Comparison of ENCODE assay signal across 9 mouse cellular contexts in the genomic region with DNA sequence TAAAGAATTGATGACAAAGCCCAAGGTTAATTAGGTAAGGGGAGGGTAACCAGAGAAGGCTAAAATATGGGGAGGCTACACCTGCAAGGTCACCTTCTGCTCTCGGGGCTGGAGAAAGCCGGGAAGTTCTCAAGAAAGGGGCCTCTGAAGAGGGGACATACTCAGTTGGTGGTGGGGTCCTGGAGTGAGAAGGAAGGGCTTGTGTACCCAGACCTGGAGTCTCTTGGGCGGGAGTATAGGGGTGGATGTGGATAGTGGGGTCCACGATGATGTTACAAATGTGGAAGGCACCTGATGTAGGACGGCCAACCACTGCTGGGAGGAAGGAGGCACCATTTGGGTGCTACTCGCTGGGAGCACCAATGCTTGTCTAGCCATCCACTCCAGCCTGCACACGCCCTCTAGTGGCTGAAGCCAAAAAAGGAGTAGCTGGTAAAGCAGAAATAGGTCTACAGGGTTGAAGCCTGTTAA. TPM values are rescaled to one million over a fixed set of nuclear protein-coding genes. Genes with fewer than 3 reads are reported as not detected.
DNase-seq lines count a peak whose midpoint lies in the region; ATAC-seq and TF ChIP-seq lines count a peak whose summit lies in the region.
"Had no signal": no experiment of that assay in that cellular context is flagged by ENCODE, and none has a peak within 500 bp of the region (broad histone marks: within the 10 kb centered on the region; RNA-seq: fewer than 3 reads in every experiment).

No protein-coding gene starts in this region.

- 0 out of 2 replicates have a peak overlapping the region, but pooled peaks have one; percentile 2 for H3K4me2 ChIP-seq in lung, embryonic 15.5 days

- H3K4me3 ChIP-seq in lung, embryonic 15.5 days = no peak overlapping the region
- H3K4me3 ChIP-seq: myocyte had no signal

- H3K36me3 ChIP-seq in lung, embryonic 15.5 days = no peaks in the 10 kb centered on the region

- CTCF ChIA-PET in Patski (lab: Charles Lee) = interaction anchor here (0.7 to 1.8 kb wide), 13 partner anchors 11 to 254 kb away, joined by 3 to 12 read pairs (median 4); no protein-coding TSS in a partner anchor

- no peak overlapping the region for H3K9ac ChIP-seq in lung, embryonic 15.5 days

- 16% methylated on average over 7 of the region's 7 CpGs for WGBS in lung, embryonic 15.5 days

- H3K9me3 ChIP-seq in lung, embryonic 15.5 days = no peaks in the 10 kb centered on the region

- H3K27ac ChIP-seq in lung, embryonic 15.5 days = peak overlapping the region; percentile 2

- peak; percentile 75 for TF ChIP-seq CTCF in Patski (IDR thresholded peaks at IDR 0.05)

- H3K4me1 ChIP-seq in lung, embryonic 15.5 days = peaks cover 17% of the 10 kb centered on the region

- POLR2A ChIA-PET in Patski (lab: Charles Lee) = interaction anchor here (1.4 kb wide), 1 partner anchor 10 kb away, joined by 6 read pairs; no protein-coding TSS in a partner anchor

- ATAC-seq in Patski = peak; percentile 47
- peak; percentile 97 for ATAC-seq in frontal cortex, adult (ENCODE audit: low TSS enrichment)
- ATAC-seq in lung, embryonic 15.5 days (ENCODE audit: borderline replicate concordance, extremely low read depth, low FRiP score, low TSS enrichment) = peak; percentile 58

- DNase-seq in Patski (ENCODE audit: low read depth, low spot score) = peak; percentile 24
- DNase-seq in cerebellum, adult 8-10 months = peak; percentile 79
- DNase-seq in heart, postnatal 4 days = peak; percentile 84
- DNase-seq in layer of hippocampus, adult 18-20 months (ENCODE audit: low spot score in 2 of 2) = peak; percentile 74 to 86
- DNase-seq in ovary, postnatal 10 days (ENCODE audit: low spot score) = peak; percentile 33
- DNase-seq in thymus, postnatal 25 days = peak; percentile 66

- H3K27me3 ChIP-seq in Patski = peaks cover 4% of the 10 kb centered on the region
- H3K27me3 ChIP-seq in lung, embryonic 15.5 days = no peaks in the 10 kb centered on the region; the same call in 1 of the 2 replicates

- in situ Hi-C loops in Patski (cut with MboI; ENCODE audit: low pct_unique_long_range_greater_than_20kb) = no loop called here

RNA-seq across cellular contexts. Expression of a gene that starts 5.9 kb away (rescaled TPM):
- not detected for polyA plus RNA-seq in Patski (2021)
- not detected for total RNA-seq in heart, postnatal 4 days (2021)
- not detected for total RNA-seq in layer of hippocampus, adult 18-20 months (2021)
- polyA plus RNA-seq in lung, embryonic 15.5 days (2015; fragmentation: Nextera tagmentation; extraction: Ambion mirVana) = not detected in 2 replicates
- polyA plus RNA-seq: myocyte had no signal

RNA-seq across cellular contexts. Expression of a gene that starts 34.4 kb away (rescaled TPM):
- polyA plus RNA-seq in Patski (2021) = 1.3 TPM
- total RNA-seq in heart, postnatal 4 days (2021) = under 1 TPM; 0.05 to 0.07 TPM
- 10 to 100 TPM; 15.6 to 15.9 TPM for total RNA-seq in layer of hippocampus, adult 18-20 months (2021)
- 1.2 and 1.3 TPM in 2 replicates for polyA plus RNA-seq in lung, embryonic 15.5 days (2015; fragmentation: Nextera tagmentation; extraction: Ambion mirVana)
- polyA plus RNA-seq: myocyte had no signal

RNA-seq across cellular contexts. Expression of a gene that starts 34.4 kb away (rescaled TPM):
- 15.3 TPM for polyA plus RNA-seq in Patski (2021)
- total RNA-seq in heart, postnatal 4 days (2021) = 1 to 10 TPM; 8.9 to 9.3 TPM
- 10 to 100 TPM; 11.3 to 12.1 TPM for total RNA-seq in layer of hippocampus, adult 18-20 months (2021)
- polyA plus RNA-seq in lung, embryonic 15.5 days (2015; fragmentation: Nextera tagmentation; extraction: Ambion mirVana) = 15.1 and 15.9 TPM in 2 replicates

RNA-seq across cellular contexts. Expression of a gene that starts 46.1 kb away (rescaled TPM):
- polyA plus RNA-seq in Patski (2021) = 0.28 TPM
- total RNA-seq in heart, postnatal 4 days (2021) = under 1 TPM; 0.14 to 0.32 TPM
- total RNA-seq in layer of hippocampus, adult 18-20 months (2021) = 1 to 10 TPM in 1 of 2 experiments, under 1 TPM in 1; 0.58 to 1.5 TPM
- 0.72 TPM in 2 replicates for polyA plus RNA-seq in lung, embryonic 15.5 days (2015; fragmentation: Nextera tagmentation; extraction: Ambion mirVana)

RNA-seq across cellular contexts. Expression of a gene that starts 46.2 kb away (rescaled TPM):
- polyA plus RNA-seq in Patski (2021) = 11.0 TPM
- total RNA-seq in heart, postnatal 4 days (2021) = 1 to 10 TPM; 7.1 to 7.6 TPM
- total RNA-seq in layer of hippocampus, adult 18-20 months (2021) = 10 to 100 TPM; 14.8 to 15.3 TPM
- polyA plus RNA-seq in lung, embryonic 15.5 days (2015; fragmentation: Nextera tagmentation; extraction: Ambion mirVana) = 19.0 and 19.5 TPM in 2 replicates

Comparison
In these comparisons a context has a peak if more than half of its experiments do, and no peak if none do; other contexts are left out.
1. ATAC-seq: peak in every context shown above with its lines; median percentile 97 in frontal cortex, adult; 58 in lung, embryonic 15.5 days; 47 in Patski.
2. DNase-seq: peak in every context shown above with its lines; median percentile 84 in heart, postnatal 4 days; 80 in layer of hippocampus, adult 18-20 months; 79 in cerebellum, adult 8-10 months; 66 in thymus, postnatal 25 days; 33 in ovary, postnatal 10 days; 24 in Patski.
3. RNA of a gene that starts 34.4 kb away (total RNA-seq): 15.6 to 15.9 TPM in layer of hippocampus, adult 18-20 months; 0.05 to 0.07 TPM in heart, postnatal 4 days; every median in the first group is over 10 times any median in the second.